Mouse (Mus musculus) thymus, postnatal 4 days (tissue): Measurements from ENCODE around the gene Mgat4b.
A peak's percentile ranks its signal among the peaks of the same experiment; 100 is the strongest.
"Not testable (repeated sequence)": the region's sequence is repeated elsewhere in the genome, so short reads cannot be mapped to it uniquely, and the experiment has no call there.

Source experiments
- DNase-seq: peaks from one replicate; pipeline ENCODE4 v3.0.0; 2021

Mgat4b gene

GRCm38 (mm10) chr11:50210505-50211151 lies at the start of gene Mgat4b, which contains the start of gene Sqstm1:
Gene Mgat4b (plus strand): TSS chr11:50210890.
Gene Sqstm1 (minus strand): TSS chr11:50210827.
- peak; percentile 87 for DNase-seq

DNA sequence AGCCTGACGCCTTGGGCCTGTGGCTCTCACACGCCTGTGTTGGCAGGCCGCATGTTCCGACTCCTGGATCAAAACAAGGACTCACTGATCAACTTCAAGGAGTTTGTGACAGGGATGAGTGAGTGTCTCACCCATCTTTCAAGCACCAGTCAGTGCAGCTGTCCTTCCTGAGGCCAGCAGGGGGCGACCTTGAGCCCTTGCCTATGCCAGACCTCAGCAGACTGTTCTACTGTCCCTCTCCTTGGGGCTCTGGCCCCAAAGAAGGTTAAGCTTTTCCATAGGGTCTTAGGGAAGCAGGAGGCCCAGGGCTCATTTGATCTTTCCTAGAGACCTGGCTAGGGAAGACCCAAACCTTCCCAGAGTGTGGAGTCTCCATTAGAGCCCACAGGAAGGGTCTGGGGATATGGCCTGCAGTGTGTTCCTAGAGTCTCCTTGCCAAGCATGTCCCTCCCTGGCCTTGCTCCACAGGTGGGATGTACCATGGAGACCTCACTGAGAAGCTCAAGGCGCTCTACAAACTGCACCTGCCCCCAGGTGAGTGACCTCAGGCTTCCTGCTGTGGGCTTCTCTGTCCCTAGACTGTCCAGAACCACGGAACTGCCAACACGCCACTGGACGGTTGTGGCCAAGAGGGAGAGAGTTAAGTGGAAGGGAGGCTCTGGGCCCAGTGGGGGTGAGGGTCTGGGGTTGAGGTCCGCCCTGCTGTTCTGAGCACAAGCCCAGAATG lies 48.9 kb upstream of the Mgat4b start:
- peak; percentile 80 for DNase-seq

DNA sequence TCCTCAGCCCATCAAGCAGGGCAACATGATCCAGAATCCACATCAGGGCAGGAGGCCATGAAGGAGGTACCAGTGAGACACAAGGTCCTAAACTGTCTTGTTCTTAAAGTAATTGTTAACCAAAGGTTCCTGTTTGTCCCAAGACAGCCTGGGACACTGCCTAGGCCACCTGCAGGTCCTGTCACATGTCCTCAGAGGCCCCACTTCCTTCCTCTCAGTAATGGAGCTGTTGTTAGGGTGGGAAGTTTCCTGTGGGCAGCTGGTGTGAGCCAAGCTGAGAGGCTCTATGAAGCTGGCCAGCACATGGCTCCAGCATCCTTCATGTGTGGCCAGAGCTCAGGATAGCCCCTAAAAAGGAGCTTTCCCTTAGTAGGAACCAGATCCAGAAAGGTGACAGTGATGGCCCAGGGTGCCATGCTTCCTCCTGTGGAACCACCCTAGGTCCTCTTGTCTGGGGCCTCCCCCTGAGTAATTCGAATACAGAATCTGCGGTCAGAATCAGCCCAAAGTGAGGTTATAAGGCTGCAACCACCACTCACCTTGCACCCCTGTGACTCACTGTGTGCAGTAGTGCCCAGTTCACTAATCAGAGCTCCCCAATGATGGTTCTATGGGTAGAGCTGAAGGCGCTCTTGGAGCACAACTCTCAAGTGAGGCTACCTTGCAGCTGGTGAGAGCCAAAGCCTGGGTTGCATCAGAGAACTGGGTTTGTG lies 48.2 kb upstream of the Mgat4b start:
- no peak for DNase-seq

- DNase-seq, result no peak
These were observed 42.3 kb upstream of the Mgat4b start for GRCm38 (mm10) chr11:50168352-50168751.

- DNase-seq, result not testable (repeated sequence)
These were observed 36.5 kb upstream of the Mgat4b start, which contains the start of gene Mrnip for GRCm38 (mm10) chr11:50174111-50174729. Gene Mrnip (plus strand): TSS chr11:50174444.

DNA sequence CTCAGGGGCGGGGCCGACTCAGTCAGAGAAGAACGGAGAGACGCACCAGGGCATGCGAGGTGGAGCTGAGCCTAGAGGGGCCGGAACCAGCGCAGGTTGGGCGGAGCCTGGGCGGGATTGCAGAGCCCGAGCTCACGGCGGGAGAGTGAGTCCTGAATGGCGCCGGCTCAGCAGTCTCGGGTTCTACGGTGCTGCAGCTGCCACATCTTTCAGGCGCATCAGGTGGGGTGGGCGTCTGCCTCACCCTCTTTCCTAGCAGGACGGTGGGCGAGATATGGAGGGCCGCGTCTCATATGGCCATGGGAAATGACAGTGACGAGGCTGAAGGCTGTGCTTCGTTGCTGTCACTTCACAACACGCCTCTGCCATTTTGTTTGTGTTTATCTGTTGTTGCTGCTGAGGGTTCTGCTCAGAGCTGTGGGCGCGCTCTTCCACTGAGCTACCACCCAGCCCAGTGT lies 35.9 kb upstream of the Mgat4b start:
- DNase-seq, result peak; percentile 98

GRCm38 (mm10) chr11:50176351-50176750 lies 34.3 kb upstream of the Mgat4b start:
- no peak for DNase-seq

DNA sequence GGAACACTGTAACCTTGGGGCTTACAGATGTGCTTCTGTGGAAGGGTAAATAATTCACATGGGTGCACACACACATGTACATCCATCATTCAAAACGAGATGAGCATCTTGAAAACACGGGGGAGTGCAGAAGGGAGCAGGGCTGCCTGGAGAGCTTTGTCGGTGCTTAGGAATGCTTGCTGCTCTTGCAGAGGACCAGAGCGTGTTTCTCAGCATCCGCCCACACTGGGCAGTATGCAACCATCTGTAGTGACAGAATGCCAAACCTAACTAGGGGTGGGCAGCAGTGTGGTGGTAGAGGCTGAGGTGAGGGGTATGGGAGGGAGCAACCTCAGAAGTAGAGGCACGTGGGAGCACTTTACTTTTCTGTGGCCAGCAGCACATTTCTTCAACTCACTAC lies 33.6 kb upstream of the Mgat4b start:
- no peak for DNase-seq

GRCm38 (mm10) chr11:50178532-50179488 lies 31.9 kb upstream of the Mgat4b start:
- no peak for DNase-seq

DNA sequence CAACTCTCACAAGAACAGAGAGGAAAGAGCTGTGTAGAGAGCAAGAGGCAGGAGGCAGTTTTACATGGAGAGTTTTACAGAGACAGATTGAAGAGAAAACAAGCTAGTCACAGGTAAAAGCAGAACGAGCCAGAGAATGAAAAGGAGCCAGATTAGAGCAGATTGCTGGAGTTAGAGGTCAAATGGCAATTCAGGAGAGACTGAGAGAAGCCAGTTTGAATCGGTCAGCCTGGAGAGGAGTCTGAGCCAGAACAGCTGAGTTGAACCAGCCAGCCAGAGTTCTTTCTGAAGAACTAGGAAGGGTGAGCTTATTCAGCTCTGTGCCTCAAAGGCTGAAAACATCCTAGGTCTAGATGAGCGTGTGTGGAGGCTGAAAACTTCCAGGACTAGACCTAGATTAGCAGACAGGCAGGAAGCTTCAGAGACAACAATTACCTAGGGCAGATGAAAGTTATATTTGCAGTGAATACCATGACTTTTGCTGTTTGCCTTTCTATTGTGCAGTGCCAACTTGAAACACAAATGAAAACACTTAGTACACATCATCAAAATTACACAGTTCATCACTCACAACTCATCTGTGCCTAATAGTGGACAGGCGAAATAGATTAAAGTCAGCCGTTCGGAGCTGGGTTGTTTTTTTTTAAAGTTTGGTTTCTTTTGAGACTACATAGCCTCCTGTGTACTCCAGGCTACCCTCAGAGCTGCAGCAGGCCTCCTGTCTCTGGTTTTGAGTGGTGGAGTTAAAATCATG lies 30.0 kb upstream of the Mgat4b start:
- DNase-seq, result no peak

DNA sequence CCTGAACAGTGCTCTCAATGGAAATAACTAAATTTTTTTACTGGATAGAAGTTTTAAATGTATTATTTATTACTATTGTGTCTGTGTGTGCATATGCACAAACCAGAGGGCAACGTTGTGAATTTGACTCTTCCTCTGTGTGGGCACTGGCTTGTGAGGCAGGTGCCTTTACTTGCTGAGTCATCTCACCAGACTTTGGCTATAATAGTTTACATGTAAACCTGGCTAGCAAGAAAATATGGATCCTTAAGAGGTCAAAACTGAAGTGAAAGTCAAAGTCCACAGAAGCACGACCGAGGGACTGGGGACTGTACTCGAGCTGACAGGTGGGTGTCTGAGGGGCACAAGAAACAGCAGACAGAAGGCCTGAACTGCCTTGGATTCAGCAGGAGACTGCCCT lies 28.0 kb upstream of the Mgat4b start:
- DNase-seq, result no peak

DNA sequence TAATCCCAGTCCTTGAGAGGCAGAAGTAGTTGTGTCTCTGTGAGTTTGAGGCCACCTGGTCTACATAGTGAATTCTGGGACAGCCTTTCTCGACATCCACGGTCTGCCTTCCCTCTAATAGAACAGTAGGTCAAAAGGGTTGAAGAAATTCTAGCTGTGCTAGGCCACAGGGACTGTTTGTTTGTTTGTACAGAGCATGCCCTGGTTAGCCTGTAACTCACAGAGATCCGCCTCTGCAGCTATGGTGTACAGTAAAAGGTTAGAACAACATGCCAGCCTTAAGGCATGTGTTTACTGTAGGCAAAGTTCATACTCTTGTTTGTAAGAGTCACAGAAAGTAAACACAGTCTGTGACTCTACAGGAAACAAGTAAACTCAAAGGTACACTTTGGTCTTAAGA lies 25.9 kb upstream of the Mgat4b start:
- DNase-seq, result no peak

GRCm38 (mm10) chr11:50188682-50189081 lies 22.0 kb upstream of the Mgat4b start:
- no peak for DNase-seq

GRCm38 (mm10) chr11:50190362-50190761 lies 20.3 kb upstream of the Mgat4b start:
- DNase-seq, result no peak

- no peak for DNase-seq
These were observed 18.4 kb upstream of the Mgat4b start for GRCm38 (mm10) chr11:50192278-50192677.

DNA sequence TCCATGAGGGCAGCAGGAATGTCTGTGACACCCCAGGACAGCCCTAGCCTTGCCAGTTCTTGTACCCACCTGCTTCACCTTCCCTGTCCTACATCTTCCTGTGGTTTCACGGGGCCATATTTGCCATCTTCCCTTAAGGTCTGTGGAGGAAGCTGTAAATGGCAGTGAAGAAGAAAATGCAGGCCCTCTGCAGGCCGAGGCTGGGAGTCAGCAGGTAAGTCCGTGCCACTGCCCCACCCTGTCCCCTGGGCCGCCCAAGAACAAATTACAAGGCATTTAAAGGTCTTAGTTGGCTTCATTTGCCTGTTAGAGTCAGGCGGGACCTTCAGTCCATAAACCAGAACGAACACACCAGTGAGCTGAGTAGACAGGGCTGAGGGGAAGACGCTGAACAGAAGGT lies 16.6 kb upstream of the Mgat4b start:
- no peak for DNase-seq

DNA sequence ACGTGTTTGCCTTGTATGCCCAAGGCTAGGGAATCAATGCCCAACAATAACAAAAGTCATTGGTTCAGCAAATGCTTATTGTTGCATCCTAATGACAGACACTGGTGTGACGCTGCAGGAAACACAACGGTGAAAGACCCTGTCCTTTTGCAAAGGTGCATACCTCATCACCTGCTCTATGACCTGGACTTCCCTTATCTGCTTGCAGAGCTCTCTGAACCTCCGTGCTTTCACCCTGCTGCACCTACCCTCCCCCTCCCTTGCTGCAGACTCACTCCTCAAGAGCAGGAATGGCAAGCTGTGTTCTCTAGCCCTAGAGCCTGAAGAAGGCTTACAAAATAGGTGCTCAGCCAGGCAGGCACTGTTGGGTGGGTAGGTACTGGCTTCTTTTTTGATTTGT lies 15.9 kb upstream of the Mgat4b start:
- DNase-seq, result no peak

- no peak for DNase-seq
These were observed 13.2 kb upstream of the Mgat4b start for GRCm38 (mm10) chr11:50197500-50197899.

GRCm38 (mm10) chr11:50198219-50198846 lies 12.4 kb upstream of the Mgat4b start:
- no peak for DNase-seq

DNA sequence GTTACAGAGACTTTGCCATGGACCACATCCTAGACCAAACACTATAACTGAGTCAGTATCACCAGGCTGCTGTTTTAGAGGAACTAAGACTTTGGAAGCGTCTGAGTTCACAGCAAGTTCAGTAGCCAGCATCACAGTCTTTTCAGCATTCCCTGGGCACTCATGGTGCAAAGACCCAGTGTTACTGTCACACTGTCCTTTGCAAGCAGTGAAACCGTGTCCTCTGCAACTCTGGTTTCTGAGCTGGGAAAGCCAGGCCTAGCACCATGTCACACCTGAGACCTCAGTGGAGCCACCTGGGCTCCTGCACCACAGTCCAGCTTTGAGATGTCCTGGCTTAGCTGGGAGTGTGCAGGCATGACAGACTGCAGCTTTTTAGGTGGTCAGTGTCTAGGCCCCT lies 11.8 kb upstream of the Mgat4b start:
- DNase-seq, result no peak

DNA sequence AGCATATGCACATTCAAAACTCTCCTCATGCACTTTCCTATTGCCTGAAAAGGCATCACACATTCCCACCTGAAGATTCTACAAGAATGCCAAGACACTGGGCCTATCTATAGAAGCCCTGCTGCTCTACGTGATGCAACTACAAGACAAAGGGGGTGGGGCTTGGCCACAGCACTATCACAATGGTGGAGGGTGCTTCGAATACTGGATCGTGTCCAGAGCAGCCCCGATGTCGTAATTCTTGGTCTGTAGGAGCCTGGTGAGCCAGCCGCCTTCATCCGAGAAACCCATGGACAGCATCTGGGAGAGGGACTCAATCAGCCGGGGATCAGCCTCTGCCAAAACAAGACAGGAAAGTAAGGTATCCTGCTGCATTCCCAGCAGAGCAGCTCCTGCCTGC lies 10.1 kb upstream of the Mgat4b start:
- DNase-seq, result no peak
